Mouse (Mus musculus) brain, embryonic 18.5 days (tissue): Measurements from ENCODE around the gene Snd1.

Source experiments
- DNase-seq: peaks from one replicate; pipeline ENCODE4 v3.0.0-alpha.2; 2012; ENCODE audit warnings: low read depth, low spot score

The Snd1 gene

DNA sequence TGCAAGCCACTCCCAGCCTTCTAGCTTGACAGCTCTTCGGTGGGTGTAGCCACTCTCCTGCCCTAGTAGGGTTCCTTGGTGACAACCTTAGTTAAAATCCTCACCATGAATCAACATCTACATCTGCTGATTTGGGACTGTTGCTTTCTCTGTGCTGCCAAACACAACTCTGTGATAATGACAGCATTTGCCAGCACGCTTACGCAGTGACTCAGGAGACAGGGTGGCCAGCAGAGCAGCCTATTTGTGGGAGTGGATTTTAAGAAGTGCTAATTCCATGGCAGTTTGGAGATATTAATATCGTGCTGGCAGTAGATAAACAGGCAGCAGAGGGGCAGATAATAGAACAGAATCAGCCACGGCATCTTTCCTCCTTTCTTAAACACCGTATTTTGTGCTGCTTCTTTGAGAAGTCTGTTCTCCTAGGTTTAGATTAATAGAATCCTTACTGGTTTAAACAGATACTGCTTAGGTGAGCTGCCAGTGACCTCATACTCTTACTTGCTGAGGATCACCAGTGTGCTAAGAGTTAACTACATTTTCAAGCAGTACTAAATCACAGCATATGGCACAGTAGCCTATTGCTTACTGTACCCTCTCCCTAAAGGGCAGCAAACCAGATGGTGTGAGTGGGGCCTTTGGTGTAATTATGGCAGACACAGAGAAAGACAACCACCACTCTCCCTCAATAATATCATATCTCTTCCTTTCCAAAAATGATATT lies 230.6 kb downstream of the Snd1 start:
- no peak for DNase-seq

DNA sequence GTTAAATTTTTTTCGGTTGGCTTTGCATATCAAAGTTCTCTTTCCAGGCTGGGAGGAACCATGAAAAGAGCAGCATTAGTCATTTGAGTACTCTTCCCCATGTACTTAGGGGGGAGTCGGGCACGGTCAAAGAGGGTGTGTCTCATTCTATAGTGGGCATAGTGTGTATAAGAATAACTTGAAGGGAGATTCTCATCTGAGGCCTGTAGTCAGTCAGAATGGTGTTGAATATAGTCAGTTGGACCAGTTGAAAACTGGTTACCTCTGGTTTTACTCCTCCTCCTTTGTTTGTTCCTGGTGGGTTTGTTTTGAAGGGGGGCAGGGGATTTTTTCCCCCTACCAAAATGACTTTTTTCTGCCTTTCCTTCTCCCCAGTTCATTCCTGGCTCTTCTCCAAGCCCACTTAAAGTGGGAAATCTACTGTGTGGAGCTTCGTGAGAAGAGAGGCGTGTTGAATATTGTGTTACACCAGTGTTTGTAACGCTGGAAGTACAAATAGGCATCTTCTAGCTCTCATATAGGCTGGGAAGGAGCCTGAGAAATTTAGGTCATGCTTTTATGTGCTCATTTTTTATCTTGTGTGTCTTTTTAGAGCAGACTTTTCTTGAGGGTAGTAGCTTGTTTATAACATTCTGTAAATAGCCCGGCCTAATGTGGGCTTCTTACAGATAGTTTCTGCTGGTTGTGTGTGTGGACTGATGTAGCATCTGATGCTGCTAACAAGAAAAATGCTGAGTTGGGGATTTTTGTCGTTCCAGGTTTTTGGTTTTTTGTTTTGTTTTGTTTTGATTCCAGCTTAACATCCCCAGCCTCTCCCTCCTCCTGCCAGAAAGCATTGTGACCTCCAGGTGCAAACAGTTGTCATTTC lies 231.4 kb downstream of the Snd1 start:
- no peak for DNase-seq

DNA sequence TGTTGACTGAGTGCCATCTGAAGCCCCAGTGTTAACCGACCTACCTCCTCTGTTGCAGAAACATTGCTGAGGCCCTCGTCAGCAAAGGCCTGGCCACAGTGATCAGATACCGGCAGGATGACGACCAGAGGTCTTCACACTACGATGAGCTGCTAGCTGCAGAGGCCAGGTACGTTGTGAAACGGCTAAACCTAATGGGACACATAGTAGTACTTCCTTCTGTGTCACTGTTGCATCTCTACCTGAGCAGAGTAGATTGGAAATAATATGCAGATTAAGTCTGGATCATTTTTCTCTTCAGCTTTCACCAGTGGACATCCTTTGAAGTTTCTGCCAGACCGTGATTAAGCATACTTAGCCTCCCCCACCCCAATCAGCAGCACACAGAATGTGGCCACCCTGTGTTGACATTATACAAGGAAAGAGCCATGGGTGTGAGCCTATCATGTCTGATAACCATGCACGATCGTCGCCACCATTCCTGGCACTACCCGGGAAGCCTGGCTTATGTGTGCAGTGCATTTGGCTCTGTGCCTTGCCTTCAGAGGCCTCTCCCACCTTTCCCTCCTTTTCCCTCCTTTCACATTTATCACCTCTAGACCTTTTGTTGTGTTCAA lies 232.1 kb downstream of the Snd1 start:
- no peak for DNase-seq

DNA sequence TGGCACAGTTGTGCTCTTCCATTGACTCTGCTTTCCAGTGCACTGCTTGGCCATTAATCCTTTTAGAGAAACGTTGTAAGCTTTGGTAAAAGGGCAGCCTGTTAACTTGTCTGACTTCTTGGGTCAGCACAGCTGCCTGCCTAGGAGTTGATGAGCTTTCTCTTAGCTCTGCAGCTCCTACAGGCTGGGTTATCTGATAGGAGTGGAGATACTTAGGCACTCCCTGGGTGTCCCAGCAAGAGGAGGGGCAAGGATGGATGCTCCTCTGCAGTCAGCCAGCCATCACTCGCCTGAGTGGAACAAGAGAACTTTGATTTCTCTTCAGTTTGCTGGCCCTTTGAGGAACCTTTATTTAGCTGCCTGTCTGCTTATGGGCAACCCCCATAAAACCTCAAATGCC lies 235.1 kb downstream of the Snd1 start:
- no peak for DNase-seq

DNA sequence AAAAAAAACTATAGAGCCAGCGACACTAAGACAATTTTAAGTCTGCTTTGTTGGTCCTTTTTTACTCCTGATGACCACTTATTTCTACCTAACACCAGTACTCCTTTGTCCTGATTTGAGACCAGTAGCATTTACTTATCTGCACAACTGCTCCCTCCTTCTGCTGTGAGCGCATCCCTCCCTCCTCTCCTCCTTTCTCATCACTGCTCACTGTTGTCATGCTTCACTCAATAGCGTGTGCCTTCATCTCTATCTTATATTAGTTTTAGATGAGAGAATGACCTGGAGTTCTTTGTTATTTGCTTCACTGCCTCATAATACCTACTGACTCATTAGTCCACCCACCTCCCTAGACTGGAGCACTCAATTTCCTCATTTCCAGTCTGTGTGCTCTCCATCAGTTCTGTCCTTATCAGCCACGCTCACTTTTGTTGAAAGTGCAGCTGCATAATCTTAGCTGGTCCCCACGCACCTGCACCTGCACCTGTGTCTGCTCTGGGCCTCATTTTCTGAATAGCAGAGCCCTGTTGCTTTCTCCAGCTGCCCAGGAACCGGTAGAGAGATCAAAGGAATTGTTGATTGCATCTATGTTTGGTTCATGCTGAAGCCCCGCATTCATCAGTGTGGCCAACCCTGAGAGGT lies 242.4 kb downstream of the Snd1 start:
- no peak for DNase-seq

DNA sequence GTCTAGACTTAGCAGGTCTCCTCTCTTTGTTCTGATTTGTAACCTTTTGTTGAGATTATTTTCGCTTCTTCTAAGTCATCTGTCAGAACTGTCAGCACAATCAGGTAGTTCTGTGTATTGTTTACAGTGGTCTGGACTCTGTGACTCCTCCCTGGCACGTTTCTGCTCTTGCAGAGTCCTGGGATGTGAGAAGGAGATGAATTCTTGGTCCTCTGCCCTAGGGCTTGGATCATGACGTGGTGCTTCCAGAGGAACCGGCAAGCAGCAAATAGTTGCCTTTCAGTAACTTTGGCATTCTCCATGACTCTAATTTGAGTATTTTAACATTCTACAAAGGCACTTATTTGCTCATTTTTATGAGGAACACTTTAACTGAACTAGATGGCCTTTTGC lies 242.9 kb downstream of the Snd1 start:
- DNase-seq = no peak

DNA sequence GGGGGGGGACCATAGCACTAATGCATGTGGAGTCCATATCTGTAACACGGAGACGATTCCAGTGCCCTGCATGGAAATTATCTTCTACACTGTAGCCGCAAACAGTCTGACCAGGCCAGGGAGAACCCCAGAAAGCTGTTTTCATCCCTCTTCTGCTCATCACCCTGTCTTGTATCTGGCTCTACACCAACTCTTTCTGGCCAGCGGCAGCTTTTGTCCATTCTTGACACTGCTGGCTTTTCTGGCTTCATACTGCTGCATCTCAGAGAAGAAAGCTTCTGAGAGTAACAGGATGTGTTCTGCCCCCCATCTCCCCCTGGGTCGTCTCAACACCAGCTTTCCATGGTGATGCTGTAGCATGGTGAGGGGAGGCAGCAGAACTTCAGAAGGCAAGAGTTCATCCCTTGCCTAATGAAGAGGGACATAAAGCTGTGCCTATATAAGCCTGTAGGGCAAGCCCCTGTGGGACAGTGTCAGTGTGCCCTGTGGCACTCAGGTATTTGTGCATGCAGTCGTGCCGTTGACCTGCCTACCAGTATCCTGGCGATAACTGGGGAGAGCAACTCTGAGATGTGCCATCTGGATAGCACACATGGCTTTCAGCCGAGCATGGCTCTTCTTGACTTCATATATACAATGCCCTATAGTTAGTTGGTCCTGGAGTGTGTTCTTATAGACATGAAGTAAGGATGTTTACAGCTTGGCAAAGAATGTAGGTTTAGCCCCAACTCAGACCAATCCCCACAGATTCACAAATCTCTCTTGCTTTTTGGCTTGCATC lies 245.6 kb downstream of the Snd1 start:
- DNase-seq = no peak

DNA sequence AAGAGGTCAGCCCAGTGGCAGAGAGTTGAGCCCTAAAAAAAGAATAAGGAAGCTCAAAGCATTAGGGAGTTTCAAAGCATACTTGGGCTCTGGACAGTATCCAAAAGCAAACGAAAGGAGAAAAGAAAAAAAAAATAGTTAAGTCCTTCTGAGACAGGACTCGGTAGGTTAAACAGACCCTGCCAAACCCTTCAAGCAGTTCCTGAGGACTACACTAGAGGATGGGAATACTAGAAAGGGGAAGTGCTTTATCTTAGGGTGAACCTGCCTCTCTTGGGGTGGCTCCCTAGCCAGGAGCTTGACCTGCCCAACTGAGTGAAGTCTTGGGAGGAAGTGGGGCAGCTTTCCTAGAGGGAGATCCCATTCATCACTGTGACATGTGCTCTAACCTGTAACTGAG lies 248.1 kb downstream of the Snd1 start:
- DNase-seq = no peak

DNA sequence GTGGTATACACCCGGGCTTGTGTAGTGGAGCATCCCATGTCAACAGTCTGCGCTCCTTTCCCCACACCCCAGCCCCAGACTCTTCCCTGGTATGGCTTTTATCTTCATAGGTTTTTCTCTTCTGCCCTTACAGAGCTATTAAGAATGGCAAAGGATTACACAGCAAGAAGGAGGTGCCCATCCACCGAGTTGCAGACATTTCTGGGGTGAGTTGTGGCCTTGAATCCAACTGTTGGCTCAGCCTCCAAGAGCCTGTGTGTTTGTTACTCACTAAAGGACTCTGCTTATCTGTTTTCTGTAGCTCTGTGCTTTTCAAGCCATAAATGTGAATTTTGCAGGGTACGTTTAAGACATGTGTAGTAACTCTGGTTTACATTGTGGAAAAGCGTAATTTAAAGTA lies 249.8 kb downstream of the Snd1 start:
- no peak for DNase-seq

DNA sequence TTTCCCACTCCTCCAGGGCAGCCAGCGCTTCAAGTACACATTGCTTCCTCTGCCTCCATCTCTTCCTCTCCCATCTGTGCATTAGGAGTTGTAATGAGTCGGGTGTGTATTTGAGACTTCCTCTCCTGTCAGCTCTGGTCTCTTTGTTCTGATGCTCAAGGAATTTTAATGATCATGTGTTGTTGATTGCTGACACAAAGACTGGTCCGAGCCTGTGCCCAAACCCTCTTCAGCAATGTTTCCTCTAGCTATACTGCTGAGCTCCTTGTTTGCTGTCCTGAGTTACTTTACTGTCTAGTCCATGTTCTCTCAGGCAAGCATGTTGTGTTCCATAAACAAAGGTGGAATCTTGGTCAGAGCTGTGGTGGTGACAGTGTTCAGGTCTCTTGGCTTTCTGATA lies 254.3 kb downstream of the Snd1 start:
- DNase-seq = no peak

DNA sequence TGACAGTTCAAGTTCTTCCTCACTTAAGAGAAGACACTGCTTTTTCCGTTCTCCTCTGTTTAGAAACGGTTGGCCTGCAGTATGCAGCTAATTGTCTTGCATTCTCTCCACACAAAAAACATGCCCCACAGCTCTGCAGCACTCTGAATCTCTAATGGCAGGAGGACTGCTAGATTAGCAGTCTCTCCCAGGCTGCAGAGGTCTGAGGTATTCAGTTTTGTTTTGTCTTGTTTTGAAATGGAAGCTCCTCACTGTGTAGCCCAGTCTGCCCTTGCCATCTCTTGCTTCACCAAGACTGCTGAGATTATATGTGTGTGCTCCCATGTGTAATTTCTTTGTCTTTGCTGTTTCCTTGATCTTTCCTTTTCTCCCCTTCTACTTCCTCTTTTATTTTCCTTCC lies 254.7 kb downstream of the Snd1 start:
- no peak for DNase-seq

DNA sequence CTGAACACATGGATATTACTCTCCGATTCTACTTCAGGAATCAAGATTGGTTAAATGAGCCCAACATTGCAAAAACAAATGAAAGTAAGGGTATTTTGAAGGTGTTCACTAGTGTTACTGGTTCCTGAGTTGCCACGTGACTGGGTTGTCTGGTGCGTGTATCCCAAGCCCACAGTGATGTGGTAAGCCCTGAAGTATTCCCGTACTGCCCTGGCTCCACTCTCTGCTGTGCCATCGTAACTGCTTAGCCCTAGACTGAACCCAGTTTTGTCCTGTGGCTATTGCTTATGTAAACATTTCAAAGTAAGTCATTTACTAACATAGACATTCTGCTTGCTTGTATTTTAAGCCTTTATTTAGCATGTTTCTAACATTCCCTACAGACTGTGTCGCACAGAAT lies 256.3 kb downstream of the Snd1 start:
- no peak for DNase-seq

DNA sequence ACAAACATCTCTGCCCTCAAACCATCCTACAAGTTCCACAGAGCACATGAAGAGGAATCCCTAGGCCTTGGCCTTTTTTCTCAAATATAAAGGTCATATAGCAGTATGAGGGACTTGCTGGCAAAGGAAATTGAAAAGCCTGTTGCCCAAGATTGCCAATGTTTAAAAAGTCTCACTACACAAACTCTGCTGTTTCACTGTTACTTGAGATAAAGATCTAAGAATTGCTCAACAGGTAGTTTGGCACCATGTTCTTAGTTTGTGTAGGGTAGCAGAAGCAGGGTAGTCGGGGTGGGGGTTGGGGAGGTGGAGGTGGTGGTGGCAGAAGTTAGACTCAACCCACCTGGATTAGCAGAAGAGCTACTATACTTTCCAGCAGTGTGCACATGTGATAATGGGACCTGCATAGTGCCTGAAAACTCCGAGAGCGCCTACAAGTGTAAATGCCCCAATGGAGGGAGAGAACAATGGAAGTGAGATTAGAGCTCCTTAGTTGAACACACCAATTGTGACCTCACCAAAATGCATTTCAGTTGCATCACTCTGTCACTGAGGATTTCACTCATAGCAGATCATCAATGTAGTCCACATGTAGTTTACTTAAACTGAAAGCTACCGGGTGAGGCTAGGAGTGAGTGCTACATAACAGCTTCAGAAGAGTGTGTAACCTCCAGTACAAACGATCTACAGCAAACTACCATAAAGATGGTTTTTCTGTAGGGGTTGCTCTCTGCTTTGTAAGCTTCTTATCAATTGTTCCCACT lies 259.1 kb downstream of the Snd1 start:
- no peak for DNase-seq

DNA sequence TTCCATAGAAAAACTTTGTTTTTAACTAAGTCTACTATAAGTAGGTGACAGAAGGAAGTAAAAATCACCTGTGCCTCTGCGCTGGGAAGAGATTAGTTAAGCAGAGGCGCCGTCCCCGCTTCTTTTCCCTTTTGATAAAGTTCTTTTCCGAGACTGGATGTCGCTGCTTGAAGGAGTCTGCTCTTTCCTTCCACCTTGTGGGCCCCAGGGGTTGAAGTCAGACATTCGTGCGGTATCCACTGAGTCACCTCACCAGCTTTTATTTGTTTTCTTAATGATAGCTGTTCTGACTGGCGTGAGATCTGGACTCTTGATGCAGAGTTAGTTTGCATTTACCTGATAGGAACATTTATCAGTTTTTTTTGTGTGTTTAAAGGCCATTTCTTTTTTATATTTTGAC lies 260.2 kb downstream of the Snd1 start:
- DNase-seq = no peak

DNA sequence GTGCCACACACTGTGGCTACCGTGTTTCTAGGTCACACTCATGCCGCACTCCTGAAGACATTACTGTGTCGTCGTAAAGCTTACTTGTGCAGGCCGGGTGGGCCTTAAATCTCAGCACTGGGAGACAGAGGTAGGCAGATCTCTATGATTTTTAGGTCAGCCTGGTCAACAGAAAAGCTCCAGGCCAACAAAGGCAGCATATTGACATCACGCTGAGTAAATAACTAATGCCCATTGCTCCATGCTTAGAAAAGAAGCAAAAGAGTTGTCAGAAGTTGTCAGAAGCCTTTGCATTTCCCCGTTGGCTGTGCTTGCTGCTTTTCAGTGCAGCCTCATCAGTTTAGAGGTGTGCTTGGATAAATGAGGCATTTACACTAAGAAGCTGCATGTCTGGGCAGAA lies 261.7 kb downstream of the Snd1 start:
- DNase-seq = no peak

DNA sequence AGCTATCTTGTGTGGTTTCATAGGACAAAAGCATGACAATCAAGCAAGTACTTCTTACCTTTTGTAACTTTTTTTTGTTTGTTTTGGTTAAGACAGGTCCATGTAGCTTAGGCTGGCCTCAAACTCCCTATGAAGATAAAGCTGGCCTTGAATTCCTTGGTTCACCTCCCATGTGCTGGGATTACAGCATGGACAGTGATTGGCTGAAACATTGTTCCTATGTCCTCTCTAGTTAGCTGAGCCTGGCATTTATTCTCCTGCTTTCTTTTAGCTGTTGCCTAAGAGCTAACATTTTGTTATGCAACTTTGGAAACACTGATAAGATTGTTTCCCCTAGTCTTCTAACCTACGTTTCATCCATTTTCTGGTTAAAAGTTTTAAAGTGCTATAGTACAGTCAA lies 262.7 kb downstream of the Snd1 start:
- DNase-seq = no peak

DNA sequence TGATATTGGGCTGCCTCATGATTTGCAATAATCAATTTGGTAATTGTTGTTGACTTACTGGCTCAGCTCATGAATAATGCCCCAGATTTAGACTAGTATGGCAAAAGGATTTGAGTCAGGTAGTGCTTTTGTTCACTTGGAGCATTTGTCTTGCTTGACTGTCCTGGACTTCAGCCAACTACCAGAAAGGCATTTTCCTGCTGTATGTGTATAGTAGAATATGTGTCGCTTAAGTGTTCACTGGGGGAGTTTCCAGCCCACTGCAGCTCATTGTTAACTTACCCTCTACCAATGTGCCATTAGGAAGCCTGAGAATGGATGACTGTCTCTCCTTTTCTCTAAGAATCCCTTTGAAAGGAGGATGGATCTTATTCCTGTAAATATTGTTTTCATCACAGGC lies 268.6 kb downstream of the Snd1 start:
- no peak for DNase-seq

DNA sequence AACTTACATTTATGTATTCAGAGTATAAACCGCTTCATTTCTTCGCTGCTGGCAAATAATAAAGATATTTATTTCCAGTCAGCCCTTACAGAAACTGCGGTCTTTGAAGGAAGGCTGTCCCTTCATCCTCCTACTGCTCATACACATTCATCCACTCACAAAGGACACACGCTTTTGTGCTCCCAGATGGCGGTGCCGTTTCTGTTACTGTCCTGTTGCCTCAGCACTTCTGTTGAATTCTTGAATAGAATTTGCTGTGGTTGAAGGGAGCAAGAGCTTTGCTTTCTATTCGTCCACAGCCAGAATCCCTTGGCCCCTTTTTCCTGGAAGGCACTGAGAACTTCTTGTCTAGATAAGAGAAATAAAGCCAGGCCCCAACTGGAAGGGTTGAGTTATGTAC lies 270.9 kb downstream of the Snd1 start:
- DNase-seq = no peak

DNA sequence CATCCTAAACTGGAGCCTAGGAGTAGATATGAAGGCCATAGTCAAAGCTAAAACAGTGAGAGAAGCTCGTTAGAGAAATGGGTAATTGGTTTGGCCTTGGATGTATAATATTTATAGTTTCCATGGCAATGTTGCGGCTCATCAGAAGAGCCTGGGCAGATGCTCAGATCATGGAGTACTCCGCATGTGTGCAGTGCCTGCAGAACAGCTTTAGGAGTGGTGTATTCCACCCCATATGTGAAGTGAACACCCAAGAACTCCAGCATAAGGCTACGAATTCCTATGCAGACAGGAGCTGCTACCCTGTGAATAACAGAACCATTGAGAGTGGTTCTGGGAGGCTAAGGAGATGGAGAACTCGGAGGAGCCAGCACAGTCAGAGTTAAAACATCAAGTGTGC lies 272.1 kb downstream of the Snd1 start:
- DNase-seq = no peak

DNA sequence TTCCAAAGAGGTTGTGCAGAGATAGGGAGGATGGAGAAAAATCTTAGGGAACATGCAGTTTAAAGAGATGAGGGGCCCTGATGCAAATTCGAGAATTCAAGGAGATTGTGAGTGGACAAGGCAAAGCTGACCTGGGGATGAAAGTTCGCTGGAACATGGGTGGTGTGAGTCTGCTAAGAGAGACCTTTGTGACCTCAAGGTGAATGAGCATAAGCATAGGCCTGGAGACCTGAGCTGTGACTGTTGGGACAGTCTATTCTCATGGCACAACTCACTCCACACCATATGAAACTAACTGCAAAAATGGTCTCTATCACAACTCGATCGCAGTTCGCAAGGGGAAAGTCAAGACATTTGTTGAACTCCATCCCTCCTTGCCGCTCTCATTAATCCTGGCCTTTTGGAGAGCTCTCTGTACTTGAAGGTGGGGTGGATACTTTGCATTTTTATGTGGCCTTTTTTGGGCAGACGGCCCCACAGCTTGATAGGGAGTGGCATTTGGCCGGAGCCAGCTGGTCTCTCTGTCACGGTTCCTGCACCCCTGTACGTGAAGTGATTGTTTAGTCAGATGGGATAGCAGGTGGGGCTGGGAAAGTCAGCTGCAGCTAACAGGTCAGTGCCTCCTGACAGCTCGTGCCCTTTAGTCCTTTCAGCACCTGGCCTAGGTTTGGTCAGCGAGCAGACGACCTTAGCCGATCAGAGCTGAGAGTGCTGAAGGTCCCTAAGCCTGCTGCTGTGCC lies 273.2 kb downstream of the Snd1 start:
- no peak for DNase-seq
